Mouse (Mus musculus) T-helper 17 cell (primary cell): ENCODE data around the gene Tubd1.

ENCODE experiments used
- in situ Hi-C, 2 experiments: fragments of 300-600 bp; cut with MboI, MseI; formaldehyde crosslinking; loops; 1 replicate in 1 of 2; 2 replicates in 1 of 2; pipeline ENCODE4 v1.15.1; 2025; ENCODE audit warnings: high pct_unique_total_duplicates in 2 of 2

The Tubd1 gene

DNA sequence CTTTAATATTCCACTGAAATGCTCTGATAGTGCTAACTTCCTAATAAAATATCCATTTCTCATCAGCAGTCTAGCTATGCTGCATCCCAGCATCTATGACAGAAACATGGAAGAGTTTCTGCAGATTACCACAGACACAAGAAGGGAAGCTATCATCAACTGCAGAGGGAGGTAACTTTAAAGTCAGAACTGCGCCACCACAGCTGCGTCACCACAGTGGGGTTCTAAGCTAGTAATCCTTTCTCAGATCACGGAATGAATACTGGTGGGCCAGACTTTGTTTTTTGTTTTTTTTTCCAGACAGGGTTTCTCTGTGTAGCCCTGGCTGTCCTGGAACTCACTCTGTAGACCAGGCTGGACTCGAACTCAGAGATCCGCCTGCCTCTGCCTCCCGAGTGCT is 50.6 kb downstream of the Tubd1 start:
- in situ Hi-C loops = loop anchor here in 1 of 2 experiments (5.0 to 25.0 kb wide), 2 partner anchors 142 to 1142 kb away; partner anchors contain the start of gene Supt4a

- in situ Hi-C loops = loop anchor here in 1 of 2 experiments (5.0 to 25.0 kb wide), 2 partner anchors 141 to 1141 kb away; partner anchors contain the start of gene Supt4a
Measured at GRCm38 (mm10) chr11:86596187-86596960, 51.6 kb downstream of the Tubd1 start.

DNA sequence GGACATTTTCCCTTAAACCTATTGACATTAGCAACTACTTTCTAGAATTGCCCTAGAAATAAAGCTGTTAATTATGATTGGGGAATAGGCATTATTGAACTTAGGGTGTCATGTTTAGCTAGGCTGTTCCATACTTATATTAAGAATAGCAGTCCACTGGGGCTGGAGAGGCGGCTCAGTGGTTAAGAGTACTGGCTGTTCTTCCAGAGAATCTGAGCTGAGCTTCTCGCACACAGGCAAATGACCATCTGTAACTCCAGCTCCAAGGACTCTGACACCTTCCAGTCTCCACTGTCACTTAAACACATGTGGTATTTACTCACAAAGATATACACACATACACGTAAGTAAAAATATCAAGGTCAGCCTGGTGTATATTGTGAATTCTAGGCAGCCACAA is 52.2 kb downstream of the Tubd1 start:
- in situ Hi-C loops = loop anchor here in 1 of 2 experiments (5.0 to 25.0 kb wide), 2 partner anchors 140 to 1140 kb away; partner anchors contain the start of gene Supt4a

- in situ Hi-C loops = loop anchor here in 1 of 2 experiments (5.0 to 25.0 kb wide), 2 partner anchors 139 to 1139 kb away; partner anchors contain the start of gene Supt4a
Measured at GRCm38 (mm10) chr11:86598154-86598553, 53.4 kb downstream of the Tubd1 start.

GRCm38 (mm10) chr11:86598572-86598971 is 53.8 kb downstream of the Tubd1 start:
- in situ Hi-C loops = loop anchor here in 1 of 2 experiments (5.0 to 25.0 kb wide), 2 partner anchors 139 to 1139 kb away; partner anchors contain the start of gene Supt4a

DNA sequence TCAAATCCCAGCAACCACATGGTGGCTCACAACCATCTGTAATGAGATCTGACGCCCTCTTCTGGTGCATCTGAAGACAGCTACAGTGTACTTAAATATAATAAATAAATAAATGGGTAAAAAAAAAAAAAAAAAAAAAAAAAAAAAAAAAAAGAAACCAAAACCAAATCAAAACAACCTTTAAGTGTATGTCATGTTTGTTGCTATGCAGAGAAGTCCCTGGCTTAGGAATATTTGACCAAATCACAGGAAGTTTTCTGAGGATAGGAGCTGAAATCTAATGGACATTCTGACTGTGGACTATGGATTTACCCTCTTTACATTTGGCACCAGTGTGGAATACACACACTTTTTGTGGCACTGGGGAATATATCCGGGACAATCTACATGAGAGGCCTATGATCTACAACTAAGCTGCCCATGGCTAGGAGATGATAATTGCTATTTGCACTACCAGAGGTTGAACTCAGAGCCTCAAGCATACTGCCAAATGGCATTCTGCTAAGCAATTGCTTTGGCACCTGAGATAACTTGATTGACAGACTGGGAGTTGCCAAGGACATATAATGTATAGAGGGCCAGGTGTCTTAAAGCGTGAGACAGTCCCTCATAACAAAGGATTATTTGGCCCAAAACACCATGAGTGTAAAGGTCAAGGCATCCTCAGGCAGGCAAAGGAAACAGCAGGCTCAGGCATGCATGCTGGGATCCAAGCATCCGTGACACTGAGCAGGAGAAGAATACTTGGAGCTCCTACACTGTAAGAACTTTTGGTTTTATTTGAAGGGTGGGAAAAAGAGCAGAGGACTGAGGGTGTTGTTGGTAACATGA is 54.8 kb downstream of the Tubd1 start:
- in situ Hi-C loops = loop anchor here in 1 of 2 experiments (5.0 to 25.0 kb wide), 2 partner anchors 138 to 1138 kb away; partner anchors contain the start of gene Supt4a

- in situ Hi-C loops = no loop called here
Measured at GRCm38 (mm10) chr11:86600209-86600557, 55.4 kb downstream of the Tubd1 start.

GRCm38 (mm10) chr11:86602116-86602515 is 57.3 kb downstream of the Tubd1 start:
- in situ Hi-C loops = no loop called here

- in situ Hi-C loops = no loop called here
Measured at GRCm38 (mm10) chr11:86603719-86604118, 58.9 kb downstream of the Tubd1 start.

- in situ Hi-C loops = no loop called here
Measured at GRCm38 (mm10) chr11:86604289-86604688, 59.5 kb downstream of the Tubd1 start.

DNA sequence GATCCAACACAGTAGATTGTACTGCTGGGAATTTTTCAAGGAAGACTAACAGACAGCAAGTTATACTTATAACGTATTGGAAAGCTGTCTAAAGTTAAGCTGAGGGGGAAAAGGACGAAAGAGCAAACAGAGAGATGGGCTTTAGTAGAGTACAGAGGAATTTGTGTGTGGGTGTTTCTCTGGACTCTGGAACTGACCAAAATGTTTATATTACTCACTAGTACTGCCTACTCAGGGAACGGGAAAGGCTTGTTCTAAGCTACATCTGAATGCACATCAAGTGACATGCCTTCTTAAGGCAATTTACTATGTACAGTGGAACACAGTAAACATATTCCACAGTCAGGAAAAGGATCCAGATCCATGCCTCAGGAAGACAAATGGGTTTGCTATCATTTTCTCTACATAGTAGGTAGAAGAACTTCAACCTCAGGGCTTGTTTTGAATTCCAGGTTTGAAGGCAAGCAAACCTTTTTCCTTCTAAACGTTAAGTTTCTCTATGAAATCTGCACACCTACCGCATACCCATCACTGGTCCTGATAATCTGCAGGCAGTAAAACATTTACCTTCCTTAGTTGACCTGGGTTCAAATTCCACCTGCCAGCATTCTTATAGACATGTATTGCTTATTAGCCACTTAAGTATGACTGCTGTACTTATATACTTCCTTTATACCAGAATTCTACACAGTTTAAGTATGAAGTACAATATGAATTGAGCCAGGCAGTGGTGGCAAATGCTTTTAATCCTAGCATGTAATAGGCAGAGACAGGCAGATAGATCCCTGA is 60.1 kb downstream of the Tubd1 start:
- in situ Hi-C loops = no loop called here

GRCm38 (mm10) chr11:86606621-86607339 is 62.0 kb downstream of the Tubd1 start:
- in situ Hi-C loops = no loop called here

- in situ Hi-C loops = no loop called here
Measured at GRCm38 (mm10) chr11:86607808-86608350, 63.1 kb downstream of the Tubd1 start.

GRCm38 (mm10) chr11:86610239-86610638 is 65.4 kb downstream of the Tubd1 start:
- in situ Hi-C loops = loop anchor here in 1 of 2 experiments (5.0 to 10.0 kb wide), 2 partner anchors 55 to 73 kb away; no protein-coding TSS in a partner anchor

DNA sequence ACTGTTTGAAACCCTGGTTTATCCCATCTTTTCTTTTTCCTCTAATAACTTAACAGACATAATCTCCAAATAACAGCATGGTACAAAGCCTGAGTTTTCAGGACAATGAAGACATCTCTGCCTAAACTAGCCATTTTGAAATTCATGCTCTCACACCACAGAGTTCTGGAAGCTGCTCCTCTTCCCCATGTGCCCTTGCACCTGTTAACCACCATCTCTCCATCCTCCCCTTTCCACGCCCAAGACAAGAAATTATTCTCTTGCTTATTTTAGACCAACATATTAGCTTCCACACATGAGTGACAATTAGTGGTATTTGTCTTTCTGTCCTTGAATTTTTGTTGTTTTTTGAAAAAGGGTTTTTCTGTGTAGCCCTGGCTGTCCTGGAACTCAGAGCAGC is 67.2 kb downstream of the Tubd1 start:
- in situ Hi-C loops = loop anchor here in 1 of 2 experiments (5.0 to 10.0 kb wide), 2 partner anchors 53 to 75 kb away; no protein-coding TSS in a partner anchor

GRCm38 (mm10) chr11:86614056-86614530 is 69.3 kb downstream of the Tubd1 start:
- in situ Hi-C loops = loop anchor here in 1 of 2 experiments (5.0 to 10.0 kb wide), 2 partner anchors 51 to 77 kb away; no protein-coding TSS in a partner anchor

GRCm38 (mm10) chr11:86614607-86615006 is 69.8 kb downstream of the Tubd1 start:
- in situ Hi-C loops = loop anchor here in 1 of 2 experiments (5.0 to 10.0 kb wide), 2 partner anchors 50 to 77 kb away; no protein-coding TSS in a partner anchor
